Mouse (Mus musculus) c-Kit-negative CD71-positive TER-119-positive erythroid progenitor cells, embryonic 14.5 days (primary cell): ENCODE data around the gene Olfr1255.

Experiments used
- DNase-seq: peaks from one replicate; pipeline ENCODE4 v3.0.0-alpha.2; 2013; ENCODE audit warnings: low read depth, low spot score

Gene Olfr1255

DNA sequence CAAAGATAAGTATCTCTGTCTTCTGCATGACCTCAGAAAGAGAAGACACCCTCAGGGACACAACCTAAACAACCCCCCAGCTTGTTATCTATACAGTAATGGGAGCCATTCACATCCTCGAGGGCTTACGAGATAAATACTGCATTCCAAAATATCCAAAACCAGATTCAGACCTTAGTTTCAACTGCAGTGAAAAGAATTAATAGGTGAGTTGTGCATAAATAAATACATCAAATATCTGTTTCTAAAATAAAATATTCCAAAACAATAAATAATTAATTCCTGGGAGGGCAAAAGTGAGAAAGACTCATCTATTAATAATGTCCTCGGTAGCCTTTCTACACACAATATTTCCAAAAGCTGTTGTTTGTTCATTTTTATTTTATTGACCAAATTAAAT, at the start of gene Olfr1255:
TSS of gene Olfr1255 (plus strand) at position 301 of the 400 bp plus-strand sequence.
- no peak for DNase-seq

DNA sequence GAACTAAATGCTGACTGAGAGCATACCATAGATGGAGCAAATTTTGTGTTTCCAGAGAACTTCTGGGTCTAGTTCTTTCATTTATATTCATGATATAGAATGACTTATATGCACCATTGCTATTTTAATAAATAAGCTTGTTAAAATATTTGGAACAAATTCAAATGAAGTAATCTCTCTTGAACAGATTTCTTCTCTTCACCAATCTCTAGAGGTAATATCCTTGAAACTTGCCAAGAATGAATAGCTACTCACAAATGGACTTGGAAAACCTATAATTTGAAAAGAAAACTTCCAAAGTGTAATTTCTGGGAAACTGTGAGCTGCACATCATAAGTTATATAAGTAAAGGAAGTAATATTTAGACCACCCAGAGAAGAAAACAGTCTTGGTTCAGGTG, 18.3 kb upstream of the Olfr1255 start, which contains the start of gene Olfr1254:
TSS of gene Olfr1254 (minus strand) at position 101 of the 400 bp plus-strand sequence.
- DNase-seq = no peak

DNA sequence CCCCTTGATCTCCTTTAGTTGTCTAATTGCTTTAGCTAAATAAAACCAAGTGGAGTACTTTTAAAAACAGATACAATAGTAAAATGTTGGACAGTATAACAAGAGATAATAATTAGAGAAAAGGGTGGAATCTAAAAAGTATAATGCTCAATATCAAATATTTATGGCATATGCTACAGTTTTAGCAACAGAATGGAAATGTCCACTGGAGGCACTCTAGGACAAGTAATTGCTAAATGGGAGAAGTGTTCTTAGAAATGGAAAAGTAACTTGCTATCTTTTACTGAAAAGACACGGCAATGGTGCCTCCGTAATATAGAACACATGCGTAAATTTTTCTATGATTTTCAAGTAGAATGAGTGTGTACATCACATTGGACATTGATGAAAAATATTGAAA, 12.3 kb upstream of the Olfr1255 start:
- DNase-seq = no peak

DNA sequence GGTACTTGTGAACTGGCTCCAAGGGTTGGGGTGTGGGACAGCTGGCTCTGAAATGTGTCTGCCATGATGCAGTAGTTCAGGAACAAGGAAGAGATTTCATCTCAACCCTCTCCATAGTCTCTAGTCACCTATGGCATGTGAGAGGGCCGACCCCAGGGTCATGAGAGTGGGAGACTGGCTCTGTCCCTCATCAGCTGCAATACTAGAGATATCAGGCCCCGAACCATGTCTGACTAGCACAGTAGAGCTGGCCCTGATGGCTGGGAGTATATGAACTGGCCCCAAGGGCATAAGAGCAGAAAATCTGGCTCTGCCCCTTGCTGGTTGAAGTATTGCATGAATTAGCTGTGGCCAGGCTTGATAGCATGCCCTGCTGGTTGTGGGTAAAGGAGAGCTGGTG, 1.1 kb upstream of the Olfr1255 start:
- no peak for DNase-seq

DNA sequence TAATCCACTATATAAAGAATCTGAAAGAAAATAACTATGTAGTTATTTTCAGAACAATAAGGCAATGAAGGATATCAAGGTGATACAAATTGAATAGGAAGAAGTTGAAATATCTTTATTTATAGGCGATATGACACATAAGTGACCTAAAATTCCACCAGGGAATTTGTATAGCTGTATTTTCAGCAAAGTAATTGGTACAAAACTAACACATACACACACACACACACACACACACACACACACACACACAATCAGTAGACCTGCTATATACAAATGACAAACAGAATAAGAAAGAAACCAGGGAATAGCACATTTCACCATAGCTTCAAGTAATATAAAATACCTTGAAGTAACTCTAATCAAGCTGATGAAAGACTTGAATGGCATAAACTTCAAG, 8.4 kb downstream of the Olfr1255 start:
- no peak for DNase-seq

DNA sequence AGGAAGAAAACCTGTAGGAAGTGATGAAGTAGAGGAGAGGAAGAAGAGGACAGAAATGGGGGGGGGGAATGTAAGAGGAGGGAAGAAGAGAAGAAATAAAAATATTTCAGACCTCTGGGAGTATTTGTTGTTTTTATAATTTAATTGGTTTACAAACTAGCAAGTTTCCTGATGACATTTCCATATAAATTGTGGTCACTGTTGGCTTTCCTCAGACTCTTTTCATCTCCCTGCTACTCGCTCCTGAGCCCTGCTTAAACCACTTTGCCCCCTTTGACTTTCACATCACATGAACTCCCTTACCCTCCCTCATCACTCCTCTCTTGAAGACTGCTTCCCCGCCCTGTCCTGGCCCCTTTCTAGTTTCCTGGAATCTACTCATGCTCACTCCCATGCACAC, 29.6 kb downstream of the Olfr1255 start, which contains the start of gene Olfr1256:
TSS of gene Olfr1256 (minus strand) at position 101 of the 400 bp plus-strand sequence.
- DNase-seq = no peak

DNA sequence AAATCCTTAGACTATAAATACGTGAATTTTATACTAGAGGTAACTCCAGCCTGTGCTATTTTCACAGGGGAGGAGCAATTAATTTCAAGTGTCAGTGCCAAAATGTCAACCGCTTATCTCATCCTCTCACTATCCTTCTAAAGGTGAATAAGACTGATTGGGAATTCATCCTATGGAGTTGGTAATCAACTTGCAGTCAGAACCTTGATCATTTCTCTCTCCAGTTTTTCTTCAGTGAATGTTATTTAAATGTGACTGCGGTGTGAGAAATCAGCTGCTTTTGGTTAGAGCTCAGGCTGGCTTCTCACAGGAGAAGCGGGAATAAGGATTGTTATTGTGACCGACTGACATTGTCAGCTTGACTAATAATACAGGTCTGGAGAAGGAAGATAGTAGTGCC, 36.3 kb downstream of the Olfr1255 start, which contains the start of gene Olfr48:
TSS of gene Olfr48 (minus strand) at position 101 of the 400 bp plus-strand sequence.
- no peak for DNase-seq

DNA sequence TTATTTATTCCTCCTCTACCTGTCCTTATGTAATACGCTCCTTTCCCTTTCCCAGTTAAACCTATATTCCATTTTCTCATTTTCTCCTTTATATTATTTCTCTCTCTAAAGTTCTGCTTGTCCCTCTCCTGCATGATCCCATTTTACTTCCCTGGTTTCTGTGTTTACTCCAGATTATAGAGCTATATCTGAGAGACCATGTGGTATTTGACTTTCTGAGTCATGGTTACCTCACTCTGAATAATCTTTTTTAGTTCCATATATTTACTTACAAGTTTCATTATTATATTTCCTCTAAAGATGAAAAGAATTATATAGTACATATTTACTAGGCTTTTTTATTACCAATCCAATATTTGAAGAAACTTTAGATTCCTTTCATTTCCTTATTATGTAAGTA, 37.4 kb downstream of the Olfr1255 start:
- DNase-seq = no peak
